25 mouse cellular contexts compared by ENCODE assay signal in genomic region chr16:20418054-20418453, GRCm38 (mm10).
"Had no signal": no experiment of that assay in that cellular context is flagged by ENCODE, and none has a peak within 500 bp of the region (broad histone marks: within the 10 kb centered on the region; RNA-seq: fewer than 3 reads in every experiment).

No protein-coding gene starts in this region.

- H3K4me3 ChIP-seq: heart, adult 2 months; heart, embryonic 13.5 days; heart, embryonic 15.5 days; hindbrain, embryonic 13.5 days; hindbrain, embryonic 15.5 days; intestine, embryonic 15.5 days; kidney, embryonic 15.5 days; limb, embryonic 13.5 days; limb, embryonic 15.5 days had no signal

- H3K27me3 ChIP-seq: heart, embryonic 13.5 days; heart, embryonic 15.5 days; hindbrain, embryonic 13.5 days; hindbrain, embryonic 15.5 days; intestine, embryonic 15.5 days; kidney, embryonic 15.5 days; limb, embryonic 13.5 days; limb, embryonic 15.5 days had no signal

- H3K9ac ChIP-seq: heart, embryonic 13.5 days; heart, embryonic 15.5 days; hindbrain, embryonic 13.5 days; hindbrain, embryonic 15.5 days; intestine, embryonic 15.5 days; kidney, embryonic 15.5 days; limb, embryonic 13.5 days; limb, embryonic 15.5 days; liver, embryonic 14.5 days had no signal

- ATAC-seq: hindbrain, postnatal 0 days; intestine, embryonic 15.5 days had no signal

- H3K4me2 ChIP-seq: heart, embryonic 11.5 days; heart, embryonic 13.5 days; heart, embryonic 15.5 days; hindbrain, embryonic 13.5 days; hindbrain, embryonic 15.5 days; intestine, embryonic 15.5 days; kidney, embryonic 15.5 days; limb, embryonic 13.5 days; limb, embryonic 15.5 days had no signal

- H3K27ac ChIP-seq: heart, adult 2 months; heart, embryonic 13.5 days; heart, embryonic 15.5 days; hindbrain, embryonic 13.5 days; hindbrain, embryonic 15.5 days; hindbrain, postnatal 0 days; intestine, embryonic 15.5 days; kidney, embryonic 15.5 days; kidney, postnatal 0 days; limb, embryonic 13.5 days; limb, embryonic 15.5 days; liver, embryonic 14.5 days had no signal

- DNase-seq: gastrocnemius, postnatal 14 days; gastrocnemius, postnatal 36 days; heart, adult 2 months; heart, postnatal 14 days; heart, postnatal 36 days; kidney, adult 11 months; kidney, adult 2 months; kidney, adult 9 months; kidney, postnatal 14 days; kidney, postnatal 36 days; layer of hippocampus, adult 9-11 months; layer of hippocampus, postnatal 36 days; left cerebral cortex, postnatal 4 days had no signal

- H3K4me1 ChIP-seq: intestine, embryonic 15.5 days; limb, embryonic 13.5 days; limb, embryonic 15.5 days had no signal

- H3K9me3 ChIP-seq: heart, embryonic 13.5 days; heart, embryonic 15.5 days; hindbrain, embryonic 13.5 days; hindbrain, embryonic 15.5 days; intestine, embryonic 15.5 days; kidney, embryonic 15.5 days; limb, embryonic 13.5 days; limb, embryonic 15.5 days had no signal
